Mouse (Mus musculus) left cerebral cortex, adult 2 months (tissue): ENCODE results near the gene Ston2. TPM values are rescaled to one million over a fixed set of nuclear protein-coding genes. Genes with fewer than 3 reads are reported as not detected.

Source experiments
- DNase-seq, 2 experiments: peaks; one replicate each; pipeline ENCODE4 v3.0.0; 2021 to 2022; ENCODE audit warnings: low spot score in 2 of 2, mixed read lengths in 1 of 2; ENCODE audit errors: extremely low spot score in 1 of 2
- H3K27ac ChIP-seq: fragments of 200-600 bp; 2 replicates; pipeline ENCODE4 v1.8.1; 2022
- H3K4me3 ChIP-seq: fragments of 200-600 bp; 2 replicates; pipeline ENCODE4 v1.8.1; 2022
- CTCF ChIP-seq: fragments of 200-600 bp; IDR thresholded peaks from 2 replicates; pipeline ENCODE4 v1.8.1; 2022; ENCODE audit warnings: antibody characterized with exemption, mild to moderate bottlenecking, moderate library complexity
- intact Hi-C: fragments of 180-260 bp; cut with DNase I; formaldehyde crosslinking; loops from one replicate; pipeline ENCODE4 v1.15.1; 2025
- total RNA-seq, 2 experiments: library from RNA; stranded (reverse); gene quantifications; 2 replicates each; pipeline ENCODE4 v1.2.3; 2021

Ston2 gene
- total RNA-seq, 2 experiments from 2014 or later = 17.1 to 20.2 TPM

DNA sequence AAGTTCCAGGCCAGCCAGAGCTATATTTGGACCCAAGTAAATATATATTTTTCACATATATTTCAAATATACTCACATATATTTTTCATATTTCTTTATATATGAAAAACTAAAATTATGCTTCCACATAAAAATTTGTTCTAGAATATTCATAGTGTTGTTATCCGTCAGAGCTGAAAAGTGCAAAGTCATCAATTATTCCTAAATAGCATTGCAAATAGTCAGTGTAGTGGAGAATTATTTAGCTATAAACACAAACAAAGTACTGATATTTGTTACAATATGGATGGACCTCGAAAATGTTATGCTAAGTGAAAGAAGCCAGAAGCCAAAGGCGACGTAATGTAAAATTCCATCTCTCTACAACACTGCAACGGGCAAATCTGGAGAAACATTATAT, 6.8 kb downstream of the Ston2 start:
- intact Hi-C loops = no loop called here
- DNase-seq = no peak
- no peak for TF ChIP-seq CTCF
- Histone ChIP-seq H3K4me3 (no peak overlapping the region), H3K27ac (no peak overlapping the region)

DNA sequence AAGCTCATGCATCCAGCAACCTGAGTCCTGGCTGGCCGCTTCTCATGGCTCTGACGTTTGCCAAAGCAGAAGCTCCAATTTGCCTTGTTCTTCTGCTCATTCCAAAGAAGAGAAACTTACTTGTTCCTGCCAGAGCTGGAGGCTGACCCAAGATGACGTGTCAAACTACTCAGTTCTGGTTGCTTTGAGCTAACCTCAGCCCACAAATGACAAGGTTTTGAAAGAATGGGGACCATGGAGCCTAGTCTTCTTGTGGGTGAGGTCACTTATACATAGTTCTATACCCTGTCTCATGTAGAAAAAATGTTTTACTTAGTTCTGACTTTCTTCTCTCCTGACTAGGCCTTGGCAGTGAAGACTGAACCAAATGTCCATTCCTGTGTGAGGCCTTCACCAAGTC, 7.7 kb downstream of the Ston2 start:
- no peak for DNase-seq
- Histone ChIP-seq H3K27ac (no peak overlapping the region), H3K4me3 (no peak overlapping the region)
- no peak for TF ChIP-seq CTCF
- intact Hi-C loops = no loop called here

DNA sequence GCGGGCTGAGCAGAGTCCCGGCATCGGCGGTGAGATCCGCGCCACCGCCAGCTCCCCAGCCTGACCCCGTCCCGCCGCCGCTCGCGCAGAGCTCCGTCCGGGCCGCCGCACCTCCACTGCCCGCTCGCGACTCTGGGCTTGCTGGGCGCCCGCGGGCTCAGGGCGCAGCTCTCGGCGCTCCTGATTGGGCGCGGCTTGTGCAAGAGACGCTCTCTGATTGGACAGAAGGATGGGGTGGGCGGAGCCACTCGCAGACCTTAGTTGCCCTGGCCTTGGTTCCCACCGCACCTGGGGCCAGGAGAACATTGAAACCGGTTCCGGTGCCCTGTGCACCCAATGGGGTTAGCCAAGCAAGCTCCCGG, 9.2 kb downstream of the Ston2 start:
- intact Hi-C loops = no loop called here

DNA sequence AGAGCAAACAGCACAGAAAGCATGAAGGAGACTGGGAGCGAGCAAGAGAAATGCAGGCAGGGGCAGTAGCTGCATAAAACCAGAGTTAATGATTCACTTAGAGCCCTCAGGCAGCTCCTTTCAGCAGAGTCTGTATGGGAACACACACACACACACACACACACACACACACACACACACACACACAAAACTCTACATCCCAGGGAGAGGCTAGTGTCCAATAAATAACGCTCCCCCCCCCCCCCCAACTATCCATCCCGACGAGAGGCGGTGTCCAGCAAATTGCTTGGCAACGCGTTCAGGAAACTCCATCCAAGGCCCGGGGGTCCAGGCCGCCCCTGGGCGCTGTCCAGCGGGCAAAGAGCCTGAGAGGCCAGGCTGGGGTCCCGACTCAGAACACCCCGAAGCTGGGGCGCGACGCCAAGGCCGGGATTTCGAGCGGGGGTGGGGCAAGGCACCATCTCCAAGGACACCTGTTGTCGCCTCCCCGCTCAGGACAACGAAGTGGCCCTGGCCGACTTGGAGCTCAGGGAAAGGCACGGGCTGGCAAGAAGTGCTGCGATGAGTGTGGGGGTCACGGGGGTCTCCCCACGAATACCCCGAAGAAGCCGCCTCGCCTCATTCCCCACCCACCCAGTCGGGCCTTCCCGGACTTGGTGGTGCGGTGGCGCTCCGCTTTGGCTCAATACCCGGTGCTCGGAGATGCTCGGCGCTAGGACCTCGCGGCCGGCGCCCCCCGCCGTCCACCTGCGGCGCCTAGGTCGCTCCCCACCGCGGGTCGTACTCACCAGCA, 9.8 kb downstream of the Ston2 start:
- DNase-seq = peak; percentile 41 to 50
- no peak for TF ChIP-seq CTCF
- intact Hi-C loops = no loop called here

More for the DNA sequence above, 9.2 kb downstream of the Ston2 start:
- no peak for TF ChIP-seq CTCF
- peak; percentile 72 to 78 for DNase-seq
- H3K4me3 ChIP-seq = peak overlapping the region; percentile 69
- peak overlapping the region; percentile 51 for H3K27ac ChIP-seq

DNA sequence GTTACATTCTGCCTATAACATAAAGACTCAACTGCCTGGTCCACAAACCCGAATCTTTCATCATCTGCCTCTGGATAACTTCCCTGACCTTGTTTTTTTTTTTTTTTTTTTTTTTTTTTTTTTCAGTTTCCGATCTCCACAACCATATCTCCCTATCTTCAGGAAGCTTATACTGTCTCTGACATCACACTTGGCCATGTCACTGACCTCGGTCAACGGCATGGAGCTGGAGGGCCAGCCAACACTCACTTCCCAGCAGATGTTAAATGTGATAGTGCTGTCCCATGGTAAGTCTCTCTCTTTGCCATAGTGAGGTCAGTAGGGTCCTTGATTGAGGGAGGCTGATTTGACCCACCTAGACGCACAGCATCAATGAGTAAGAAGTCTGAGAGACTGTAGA, 11.8 kb downstream of the Ston2 start:
- Histone ChIP-seq H3K4me3 (no peak overlapping the region), H3K27ac (no peak overlapping the region)
- no peak for DNase-seq
- intact Hi-C loops = loop anchor here (2.0 kb wide), 1 partner anchor 44 kb away; no protein-coding TSS in a partner anchor
- TF ChIP-seq CTCF = no peak

More for the DNA sequence above, 9.8 kb downstream of the Ston2 start:
- Histone ChIP-seq H3K4me3 (peak overlapping the region; percentile 69), H3K27ac (peak overlapping the region; percentile 51)

DNA sequence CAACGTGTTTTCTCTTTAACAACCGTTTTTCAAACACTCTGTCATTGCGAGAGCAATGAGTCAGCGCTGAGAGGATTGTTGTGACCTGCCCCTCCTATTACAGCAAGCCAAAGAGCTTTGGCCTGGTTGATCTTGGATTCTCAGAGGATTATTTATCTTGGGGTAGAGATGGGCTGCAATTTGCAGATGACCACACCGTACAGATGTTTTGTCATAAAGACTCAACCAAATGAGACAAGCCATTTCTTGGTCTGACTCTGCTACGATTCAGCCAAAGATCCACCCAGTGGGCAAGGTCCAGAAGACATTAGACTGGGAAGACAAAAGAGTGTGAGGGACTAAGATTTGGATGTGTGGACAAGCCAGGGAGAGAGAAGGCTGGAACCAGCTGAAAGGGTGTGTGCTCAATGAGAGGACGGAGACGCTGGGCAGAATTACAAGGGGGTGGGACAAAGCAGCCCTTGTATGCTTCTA, 13.3 kb downstream of the Ston2 start:
- no peak for TF ChIP-seq CTCF
- Histone ChIP-seq H3K4me3 (no peak overlapping the region), H3K27ac (no peak overlapping the region)
- intact Hi-C loops = no loop called here
- DNase-seq = no peak

DNA sequence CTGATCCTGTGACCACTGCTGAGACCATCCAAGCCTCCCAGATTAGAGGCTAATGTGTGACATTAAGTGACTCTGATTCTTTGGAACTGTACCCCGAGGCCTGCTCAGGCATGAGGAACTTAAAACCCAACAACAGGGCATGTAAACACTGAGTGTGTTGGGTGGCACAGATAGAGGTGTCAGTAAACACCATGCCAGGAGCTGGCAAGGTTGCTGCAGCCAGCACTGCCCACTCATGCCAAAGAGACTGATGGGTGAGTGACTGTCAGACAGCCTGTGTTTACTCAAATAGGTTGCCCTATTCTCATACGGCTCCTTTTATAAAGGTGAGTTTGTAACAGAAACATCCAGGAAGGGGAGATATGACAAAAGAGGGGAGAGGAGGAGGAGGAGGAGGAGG, 19.3 kb downstream of the Ston2 start:
- intact Hi-C loops = no loop called here
- no peak for TF ChIP-seq CTCF
- Histone ChIP-seq H3K27ac (no peak overlapping the region), H3K4me3 (no peak overlapping the region)
- no peak for DNase-seq

DNA sequence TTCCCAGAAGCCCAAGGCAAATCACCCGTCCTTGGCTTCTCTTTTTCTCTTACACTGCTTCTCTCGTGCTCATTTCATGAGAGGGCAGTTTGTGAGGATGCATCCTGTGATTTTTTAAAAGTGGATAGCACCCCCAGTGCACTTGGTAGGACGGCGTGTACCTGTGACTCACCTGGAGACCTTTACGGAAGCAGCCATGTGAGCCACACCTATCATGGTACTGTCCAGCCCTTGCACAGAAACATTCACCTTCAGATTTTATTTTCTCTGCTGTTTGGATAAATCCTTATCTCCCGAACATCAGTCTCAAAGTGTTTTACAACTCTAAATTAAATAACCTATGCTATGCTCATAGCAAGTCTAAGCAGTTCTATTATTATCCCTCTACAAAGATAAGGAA, 20.0 kb downstream of the Ston2 start:
- H3K4me3 ChIP-seq = no peak overlapping the region
- intact Hi-C loops = no loop called here
- DNase-seq = no peak
- TF ChIP-seq CTCF = no peak
- no peak overlapping the region for H3K27ac ChIP-seq

DNA sequence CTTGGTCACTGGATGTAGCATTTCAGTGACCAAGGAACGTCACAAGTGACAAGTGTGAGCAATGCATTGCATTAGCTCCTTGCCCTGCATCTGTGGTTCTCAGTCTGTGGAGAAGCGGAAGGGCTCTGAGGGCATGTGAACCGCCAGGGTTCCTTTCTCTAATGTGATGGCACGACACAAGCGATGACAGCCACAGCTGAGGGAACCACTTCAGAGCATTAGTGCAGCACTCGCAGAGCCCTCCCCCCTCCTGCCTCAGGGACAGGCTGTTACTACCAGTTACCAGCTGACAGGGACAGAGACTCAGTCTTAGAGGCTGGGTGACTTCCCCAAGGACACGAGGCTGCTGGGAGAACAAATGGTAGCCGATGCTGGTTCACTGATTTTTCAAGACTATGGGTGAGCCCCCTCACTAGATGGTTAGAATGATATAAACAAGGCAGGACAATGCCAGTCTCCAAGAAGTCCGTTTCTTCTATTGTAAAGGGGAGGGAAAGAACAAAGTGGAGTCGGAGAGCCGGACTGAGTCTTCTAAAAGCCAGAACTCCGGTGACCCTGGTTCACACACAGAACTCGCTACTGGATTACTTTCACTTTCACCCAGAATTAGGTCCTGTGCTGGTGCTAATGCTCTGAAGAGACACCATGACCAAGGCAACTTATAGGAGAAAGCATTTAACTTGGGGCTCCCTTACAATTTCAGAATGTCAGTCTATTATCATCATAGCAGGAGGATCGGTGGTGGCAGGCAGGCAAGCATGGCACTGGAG, 21.7 kb downstream of the Ston2 start:
- intact Hi-C loops = no loop called here
- Histone ChIP-seq H3K27ac (peak overlapping the region; percentile 57), H3K4me3 (peak overlapping the region; percentile 22; the same call in 1 of the 2 replicates)
- no peak for TF ChIP-seq CTCF
- peak in 1 of 2 experiments; percentile 33 for DNase-seq

DNA sequence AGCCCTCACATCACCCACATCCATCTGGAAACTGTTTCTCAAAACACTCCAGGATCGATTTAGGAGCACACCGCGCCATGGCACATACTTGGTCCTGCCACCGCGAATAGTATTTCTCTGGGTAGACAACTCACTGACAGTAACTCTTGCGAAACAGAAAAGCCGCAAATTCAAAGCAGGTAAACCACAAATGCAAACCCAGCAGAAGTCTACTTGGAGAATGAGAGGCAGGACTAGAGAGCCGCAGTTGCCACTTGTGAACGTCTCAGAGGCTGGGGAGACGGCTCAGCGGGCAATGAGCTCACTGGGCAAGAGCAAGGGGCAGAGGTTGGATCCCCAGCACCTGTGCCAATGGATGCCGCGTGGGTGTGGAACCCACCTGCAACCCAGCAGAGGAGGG, 22.7 kb downstream of the Ston2 start:
- TF ChIP-seq CTCF = no peak
- Histone ChIP-seq H3K27ac (no peak overlapping the region), H3K4me3 (no peak overlapping the region)
- intact Hi-C loops = no loop called here
- no peak for DNase-seq

DNA sequence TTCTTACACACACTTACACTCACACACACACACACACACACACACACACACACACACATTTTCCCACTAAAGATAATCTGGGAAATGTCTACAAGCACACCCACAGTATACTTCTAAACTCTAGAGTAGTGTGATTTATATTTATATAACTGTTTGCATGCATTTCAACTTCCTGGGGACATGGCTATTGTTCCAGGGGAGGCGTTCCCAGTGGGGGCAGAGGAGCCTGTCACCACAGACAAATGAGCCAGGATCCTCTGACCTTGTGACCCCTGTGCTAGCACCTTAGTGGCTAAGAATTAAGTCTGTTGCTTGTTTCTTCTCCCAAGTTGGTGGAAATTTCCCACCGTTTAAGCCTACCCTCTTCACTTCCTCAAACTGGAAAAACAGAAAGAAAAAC, 23.1 kb downstream of the Ston2 start:
- intact Hi-C loops = no loop called here
- DNase-seq = no peak
- Histone ChIP-seq H3K4me3 (no peak overlapping the region), H3K27ac (no peak overlapping the region)
- no peak for TF ChIP-seq CTCF

DNA sequence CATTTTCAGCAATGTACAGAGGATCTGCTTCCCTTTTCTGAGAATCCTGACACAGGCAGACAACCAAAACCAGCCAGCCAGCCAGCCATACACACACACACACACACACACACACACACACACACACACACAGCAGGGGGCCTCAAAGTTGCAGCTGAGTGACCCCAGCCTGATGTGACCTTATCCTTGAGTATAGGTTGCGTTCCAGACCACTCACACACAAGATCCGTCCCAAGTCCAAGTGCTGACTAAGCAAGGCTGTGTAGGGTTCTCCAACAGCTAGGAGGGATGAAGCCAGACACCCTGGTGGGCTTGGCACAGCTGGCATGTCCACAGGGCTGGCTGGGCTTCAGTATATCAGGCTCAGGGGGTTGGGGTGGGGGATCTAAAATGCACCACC, 23.7 kb downstream of the Ston2 start:
- no peak for TF ChIP-seq CTCF
- intact Hi-C loops = no loop called here
- H3K4me3 ChIP-seq = no peak overlapping the region
- DNase-seq = no peak
- H3K27ac ChIP-seq = no peak overlapping the region
